Mouse (Mus musculus) liver, embryonic 15.5 days (tissue): Measurements from ENCODE around the gene Srek1ip1. TPM values are rescaled to one million over a fixed set of nuclear protein-coding genes. Genes with fewer than 3 reads are reported as not detected.

Experiments used
- polyA plus RNA-seq: library from polyadenylated mRNA; unstranded; fragments of >200 nt; fragmentation: Nextera tagmentation; extraction: Ambion mirVana; gene quantifications from 2 replicates; pipeline ENCODE4 v1.2.1, GENCODE M21; 2015

The Srek1ip1 gene
- polyA plus RNA-seq, 1 experiment from 2014 or later, result 7.2 TPM

Other genes with a start within 250 kb of the Srek1ip1 start
- 6.6 and 8.3 TPM in 2 replicates for gene Cwc27, start 24.7 kb downstream of the Srek1ip1 start, polyA plus RNA-seq
- gene Shisal2b, start 71.4 kb downstream of the Srek1ip1 start, polyA plus RNA-seq, result not detected in 2 replicates